Mouse (Mus musculus): ENCODE data around the gene Gm4792.
A peak's percentile ranks its signal among the peaks of the same experiment; 100 is the strongest.

DNA sequence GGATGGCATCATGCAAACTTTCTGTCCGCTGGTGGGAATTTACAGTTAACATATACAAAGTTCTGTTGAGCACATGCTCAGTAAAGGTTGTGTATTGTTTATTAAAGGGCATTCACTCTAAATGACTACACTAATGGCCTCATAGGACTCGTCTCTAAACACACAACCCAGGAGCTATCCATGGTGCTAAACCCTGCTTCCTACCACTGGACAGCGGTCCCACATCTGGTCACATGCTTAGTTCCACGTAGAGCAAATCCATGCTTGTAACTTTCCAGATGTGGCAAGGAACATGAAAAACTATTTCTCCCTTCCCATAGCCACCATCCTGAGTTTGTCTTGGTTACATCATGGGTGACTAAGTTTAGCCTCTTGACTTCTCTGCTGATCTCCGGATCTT lies 7.0 kb upstream of the Gm4792 start:
- TF ChIP-seq CTCF (IDR thresholded peaks at IDR 0.05; ENCODE audit: control insufficient read depth, insufficient read depth, insufficient read length), result no peak
- TF ChIP-seq CEBPB (IDR thresholded peaks at IDR 0.05; ENCODE audit: low read depth), result no peak
- peak; percentile 26 for TF ChIP-seq MAX (IDR thresholded peaks at IDR 0.05)
- no peak for TF ChIP-seq USF1 (IDR thresholded peaks at IDR 0.05; ENCODE audit: low read depth)
